Mouse (Mus musculus): Measurements from ENCODE around the gene Hspa8.
"Not testable (repeated sequence)": the region's sequence is repeated elsewhere in the genome, so short reads cannot be mapped to it uniquely, and the experiment has no call there.

The Hspa8 gene

DNA sequence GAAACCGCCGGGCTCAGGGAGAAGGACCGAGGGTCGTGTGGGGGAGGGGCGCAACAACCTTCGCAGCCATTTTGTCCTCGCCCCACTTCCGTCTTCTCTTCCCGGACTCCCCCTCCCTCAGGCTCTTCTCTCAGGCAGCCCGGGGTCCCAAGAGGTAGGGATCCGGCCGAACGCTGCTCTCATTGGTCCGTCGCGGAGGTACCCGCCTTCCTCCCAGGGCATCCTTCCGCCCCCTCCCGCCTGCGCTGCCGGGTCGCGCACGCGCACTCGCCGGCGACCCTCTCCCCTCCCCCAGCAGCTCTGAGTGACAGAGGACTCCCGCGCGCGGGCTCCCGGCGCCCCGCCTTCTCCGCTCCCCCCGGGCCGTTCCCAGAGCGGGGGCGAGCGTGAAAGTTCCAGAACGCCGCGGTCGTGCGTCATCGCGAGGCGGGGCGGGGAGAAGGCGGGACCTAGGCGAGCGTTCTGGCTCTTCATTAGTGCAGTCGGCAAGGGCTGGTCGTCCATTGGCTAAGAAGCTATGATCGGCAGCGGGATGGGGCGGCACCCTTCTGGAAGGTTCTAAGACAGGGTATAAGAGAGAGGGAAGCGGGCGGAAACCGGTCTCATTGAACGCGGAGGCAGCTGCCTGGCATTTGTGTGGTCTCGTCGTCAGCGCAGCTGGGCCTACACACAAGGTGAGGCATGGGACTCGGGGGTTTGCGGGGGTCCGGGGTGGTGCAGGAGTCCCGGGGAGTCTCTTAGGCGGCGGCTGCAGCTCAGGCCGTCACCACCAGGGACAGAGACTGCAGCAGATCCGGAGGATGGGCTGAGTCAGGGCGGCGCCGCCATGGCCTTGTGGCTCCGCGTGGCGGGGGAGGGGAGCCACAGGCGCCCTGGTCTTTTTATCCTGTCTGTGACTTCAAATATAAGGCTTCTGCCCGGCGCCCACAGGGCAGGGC, at the start of gene Hspa8:
Gene Hspa8, plus strand, starts transcription at position 310 of the 938 bp plus-strand sequence.
- DNase-seq, result peak; percentile 100

- no peak for DNase-seq
Measured at GRCm38 (mm10) chr9:40751749-40752148, 49.0 kb upstream of the Hspa8 start.

- DNase-seq, result peak; percentile 65
Measured at GRCm38 (mm10) chr9:40756401-40756800, 44.4 kb upstream of the Hspa8 start.

GRCm38 (mm10) chr9:40757105-40757626, 43.6 kb upstream of the Hspa8 start:
- DNase-seq, result peak; percentile 40

DNA sequence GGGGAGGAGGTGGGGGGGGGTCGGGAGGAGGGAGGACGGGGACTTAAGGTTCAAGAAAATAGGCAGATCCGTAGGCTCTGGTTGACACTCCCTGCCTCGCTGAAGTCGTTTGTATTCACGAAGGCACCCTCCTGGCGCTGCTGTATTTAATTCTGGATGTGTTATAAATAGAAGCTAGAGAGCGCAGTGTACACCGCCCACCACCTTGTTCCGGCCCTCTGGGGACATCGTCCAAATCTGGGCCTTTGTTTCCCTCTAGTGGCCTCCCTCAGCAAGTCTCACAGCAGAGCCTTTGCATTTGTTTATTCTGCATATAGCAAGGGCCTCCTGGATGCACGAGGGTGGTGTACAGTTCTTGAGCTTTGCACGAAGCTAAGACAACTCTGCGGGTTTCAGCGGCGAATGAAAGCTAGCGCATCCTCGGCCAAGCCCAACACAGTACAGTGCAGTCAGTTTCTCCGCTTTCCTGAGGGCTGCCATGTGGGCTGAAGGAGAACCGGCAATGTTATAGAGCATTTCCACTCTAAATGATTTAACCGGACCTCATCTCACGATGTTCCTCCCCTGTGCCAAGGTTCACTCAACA, 43.0 kb upstream of the Hspa8 start:
- peak; percentile 66 for DNase-seq

DNA sequence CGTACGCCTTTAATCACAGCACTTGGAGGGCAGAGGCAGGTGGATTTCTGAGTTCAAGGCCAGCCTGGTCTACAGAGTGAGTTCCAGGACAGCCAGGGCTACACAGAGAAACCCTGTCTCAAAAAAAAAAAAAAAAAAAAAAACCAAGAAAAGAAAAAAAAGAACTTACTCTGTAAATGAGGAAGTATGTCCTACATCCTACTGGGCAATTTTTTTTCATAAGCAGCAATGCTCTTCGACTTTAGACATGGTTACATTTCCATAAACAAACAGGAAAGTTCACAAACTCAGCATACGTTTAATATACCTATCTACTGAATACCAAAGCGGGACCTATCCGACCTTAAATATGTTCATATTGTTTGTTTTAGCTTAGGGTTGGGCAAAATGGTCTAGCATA, 38.4 kb upstream of the Hspa8 start:
- DNase-seq, result no peak

- DNase-seq, result no peak
Measured at GRCm38 (mm10) chr9:40764887-40765580, 35.8 kb upstream of the Hspa8 start.

- DNase-seq, result no peak
Measured at GRCm38 (mm10) chr9:40765581-40765940, 35.2 kb upstream of the Hspa8 start.

GRCm38 (mm10) chr9:40766058-40766605, 34.7 kb upstream of the Hspa8 start:
- no peak for DNase-seq

DNA sequence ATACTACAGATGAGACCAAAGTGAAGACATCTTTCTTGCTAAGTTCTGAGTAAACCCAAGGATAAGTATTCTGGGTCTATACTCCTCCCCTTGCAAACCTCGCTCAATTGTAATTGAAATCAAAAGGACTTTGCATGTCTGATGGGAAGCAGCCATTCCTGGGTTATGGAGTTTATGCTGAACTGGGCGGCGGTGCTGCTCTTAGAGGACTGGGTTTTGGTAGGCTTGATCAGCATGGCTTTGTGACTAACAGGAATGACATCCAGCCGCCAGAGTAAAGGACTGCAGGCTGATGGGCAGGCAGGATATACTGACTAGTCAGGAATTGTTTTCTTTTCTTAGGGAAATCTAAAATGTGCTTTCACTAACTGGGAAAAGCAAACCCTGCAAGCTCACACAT, 32.8 kb upstream of the Hspa8 start:
- no peak for DNase-seq

DNA sequence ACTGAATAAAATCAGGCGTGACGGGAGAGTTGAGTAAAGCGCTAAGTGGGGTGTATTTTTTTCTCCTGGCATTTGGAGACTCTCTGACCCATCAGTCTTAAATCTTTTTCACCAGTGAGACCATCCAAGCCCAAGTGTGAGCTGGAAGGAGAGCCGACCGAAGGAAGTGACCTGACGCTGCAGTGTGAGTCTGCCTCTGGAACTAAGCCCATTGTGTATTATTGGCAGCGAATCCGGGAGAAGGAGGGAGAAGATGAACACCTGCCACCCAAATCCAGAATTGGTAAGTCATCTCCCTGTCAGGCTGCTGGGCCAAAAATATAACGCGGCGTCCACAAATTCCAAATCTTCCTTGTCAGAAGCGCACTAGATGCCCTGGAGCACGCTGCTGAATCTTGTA, 28.5 kb upstream of the Hspa8 start:
- no peak for DNase-seq

DNA sequence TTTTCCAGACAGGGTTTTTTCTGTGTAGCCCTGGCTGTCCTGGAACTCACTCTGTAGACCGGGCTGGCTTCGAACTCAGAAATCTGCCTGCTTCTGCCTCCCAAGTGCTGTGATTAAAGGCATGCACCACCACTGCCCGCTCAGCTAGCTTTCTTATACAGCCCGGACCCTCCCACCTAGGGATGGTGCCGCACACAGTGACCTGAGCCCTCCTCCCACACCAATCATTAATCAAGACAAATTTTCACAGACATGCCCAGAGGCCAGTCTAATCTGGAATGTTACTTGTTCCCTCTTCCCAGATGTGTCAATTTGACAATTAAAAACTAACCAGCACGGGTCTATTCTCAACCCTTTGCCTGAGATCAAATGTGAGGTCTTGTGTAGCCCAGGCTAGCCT, 27.6 kb upstream of the Hspa8 start:
- not testable (repeated sequence) for DNase-seq

DNA sequence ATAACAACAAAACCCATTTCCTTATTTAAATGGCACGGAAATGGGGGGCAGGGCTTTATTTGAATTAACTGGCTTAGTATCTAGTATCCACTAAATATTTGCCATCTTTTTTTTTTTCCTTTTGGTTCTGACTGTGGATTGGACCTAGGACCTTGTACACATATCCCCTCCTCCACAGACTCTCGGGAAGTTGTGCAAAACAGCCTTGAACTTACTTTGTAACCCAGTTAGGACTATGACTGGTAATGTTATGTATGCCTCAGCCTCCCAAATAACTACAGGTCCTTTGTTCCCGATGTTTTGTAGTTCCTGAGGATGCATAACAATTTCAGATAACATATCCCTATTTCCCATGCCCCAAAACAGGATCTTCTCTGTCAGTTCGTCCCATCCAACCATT, 26.9 kb upstream of the Hspa8 start:
- no peak for DNase-seq

- DNase-seq, result no peak
Measured at GRCm38 (mm10) chr9:40776044-40776443, 24.7 kb upstream of the Hspa8 start.

GRCm38 (mm10) chr9:40776459-40777248, 24.1 kb upstream of the Hspa8 start:
- no peak for DNase-seq

DNA sequence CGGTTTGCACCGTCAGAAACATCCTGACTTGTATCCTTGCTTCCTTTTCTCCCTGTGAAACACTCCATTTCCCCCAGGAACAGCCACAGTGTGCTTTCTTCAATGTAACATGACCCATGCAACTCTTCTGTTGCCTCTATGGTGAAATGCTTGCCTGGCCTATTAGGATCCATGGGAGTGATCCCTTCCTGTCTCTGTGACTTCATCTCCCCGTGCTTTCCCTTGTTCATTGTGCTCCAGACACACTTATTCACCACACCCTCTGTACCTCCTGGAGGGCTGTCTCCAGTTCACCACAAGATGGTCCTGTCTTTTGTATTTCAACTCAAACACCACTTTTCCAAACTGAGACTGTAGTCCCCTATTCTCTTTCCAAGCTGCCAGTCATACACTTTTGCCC, 20.7 kb upstream of the Hspa8 start:
- no peak for DNase-seq

DNA sequence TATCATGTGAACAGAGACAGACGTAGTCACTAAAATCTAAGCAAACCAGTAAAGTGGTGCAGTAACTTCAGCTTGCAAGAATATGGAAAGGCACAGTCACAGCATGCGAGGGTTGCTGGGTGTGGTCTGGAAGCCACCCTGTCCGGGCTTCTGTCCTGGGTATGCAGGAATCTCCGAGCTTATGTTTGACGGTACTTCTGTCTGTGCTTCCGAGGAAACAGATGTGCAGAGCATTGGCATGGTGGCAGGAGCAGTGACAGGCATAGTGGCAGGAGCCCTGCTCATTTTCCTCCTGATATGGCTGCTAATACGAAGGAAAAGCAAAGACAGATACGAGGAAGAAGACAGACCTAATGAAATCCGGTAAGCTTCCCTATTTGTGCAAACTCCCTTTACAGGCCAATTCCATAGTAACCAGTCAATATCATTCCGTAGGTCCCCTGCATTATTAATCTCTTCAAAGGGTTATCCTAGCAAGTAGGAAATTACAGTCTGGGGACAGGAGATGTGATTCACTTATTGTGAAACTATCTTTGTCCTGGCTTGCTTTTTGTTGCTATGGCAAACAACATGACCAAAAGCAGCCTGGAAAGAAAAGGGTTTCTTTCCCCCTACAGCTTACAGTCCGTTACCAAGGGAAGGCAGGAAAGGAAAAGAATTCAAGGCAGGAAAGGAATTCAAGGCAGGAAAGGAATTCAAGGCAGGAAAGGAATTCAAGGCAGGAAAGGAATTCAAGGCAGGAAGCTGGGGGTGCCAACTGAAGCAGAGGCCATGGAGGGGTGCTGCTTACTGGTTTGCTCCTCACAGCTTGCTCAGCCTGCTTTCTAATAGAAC, 19.7 kb upstream of the Hspa8 start:
- no peak for DNase-seq

- peak; percentile 53 for DNase-seq
Measured at GRCm38 (mm10) chr9:40781726-40782581, 18.8 kb upstream of the Hspa8 start.

DNA sequence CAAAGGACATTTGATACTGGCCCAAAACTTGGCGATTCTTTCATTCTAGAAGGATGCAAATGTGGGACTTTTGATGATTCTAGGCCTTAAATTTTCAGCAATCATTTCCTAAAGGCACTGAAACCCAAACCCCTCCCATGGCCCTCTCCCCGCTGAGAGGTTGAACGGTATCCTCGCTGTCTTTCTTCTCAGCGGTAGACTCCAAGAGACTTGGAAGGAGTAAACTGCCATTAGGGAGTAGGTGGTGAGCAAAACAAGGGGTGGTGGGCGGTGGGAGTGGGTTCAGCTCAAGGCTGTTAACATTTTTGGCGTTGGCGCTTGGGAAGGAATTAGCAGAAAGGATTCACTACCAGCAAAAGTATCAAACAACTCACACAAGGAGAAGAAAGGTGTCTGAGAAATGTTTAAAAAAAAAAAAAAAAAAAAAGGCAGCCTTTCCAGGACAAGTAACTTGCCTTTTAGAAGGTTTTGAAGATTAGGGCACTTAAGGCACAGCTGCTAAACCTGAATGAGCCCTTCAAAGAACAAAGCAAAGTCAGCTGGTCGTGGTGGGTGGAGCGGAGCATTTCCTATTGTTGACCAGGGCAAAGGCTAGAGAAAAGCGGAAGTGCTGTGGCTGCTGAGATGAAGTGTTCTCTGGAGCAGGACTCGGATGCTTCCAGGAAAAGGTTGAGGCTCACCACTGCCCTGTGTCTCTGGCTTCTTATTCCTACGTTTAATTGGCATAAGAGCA, 17.0 kb upstream of the Hspa8 start:
- peak; percentile 71 for DNase-seq
